Mouse (Mus musculus): Measurements from ENCODE around the gene Dars.
"Not testable (repeated sequence)": the region's sequence is repeated elsewhere in the genome, so short reads cannot be mapped to it uniquely, and the experiment has no call there.

The Dars gene

GRCm38 (mm10) chr1:128344232-128344631, 72.9 kb downstream of the Dars start:
- DNase-seq (ENCODE audit: low spot score in 2 of 2), result no peak

GRCm38 (mm10) chr1:128337708-128338320, 79.4 kb downstream of the Dars start:
- DNase-seq (ENCODE audit: low spot score in 2 of 2), result no peak

GRCm38 (mm10) chr1:128330313-128330712, 86.9 kb downstream of the Dars start:
- DNase-seq (ENCODE audit: low spot score in 2 of 2), result no peak

GRCm38 (mm10) chr1:128328218-128328617, 89.0 kb downstream of the Dars start, which contains the start of gene Lct:
Gene Lct, minus strand, starts transcription at chr1:128328318.
- DNase-seq (ENCODE audit: low spot score in 2 of 2), result no peak

GRCm38 (mm10) chr1:128327165-128327564, 90.0 kb downstream of the Dars start:
- no peak for DNase-seq (ENCODE audit: low spot score in 2 of 2)

- DNase-seq (ENCODE audit: low spot score in 2 of 2), result no peak
Observed at GRCm38 (mm10) chr1:128324776-128325175, 92.4 kb downstream of the Dars start.

GRCm38 (mm10) chr1:128323026-128323643, 94.0 kb downstream of the Dars start:
- DNase-seq (ENCODE audit: low spot score in 2 of 2), result no peak

GRCm38 (mm10) chr1:128319266-128319665, 97.9 kb downstream of the Dars start:
- not testable (repeated sequence) for DNase-seq (ENCODE audit: low spot score in 2 of 2)

- DNase-seq (ENCODE audit: low spot score in 2 of 2), result no peak
Observed at GRCm38 (mm10) chr1:128314665-128315064, 102.5 kb downstream of the Dars start.
